Mouse (Mus musculus): ENCODE results near the gene Rnase4. TPM values are rescaled to one million over a fixed set of nuclear protein-coding genes. Genes with fewer than 3 reads are reported as not detected.

The Rnase4 gene
- total RNA-seq, 2 experiments from 2014 or later, result 30.2 to 30.3 TPM

Other genes starting within 250 kb of the Rnase4 start
- 1 to 10 TPM; 6.6 to 8.8 TPM for gene Tep1, start 220.5 kb upstream of the Rnase4 start, total RNA-seq (2021)
- gene Klhl33, start 193.6 kb upstream of the Rnase4 start, total RNA-seq (2021), result 100 to 1,000 TPM; 100 to 136 TPM
- 10 to 100 TPM; 38.3 to 46.7 TPM for gene Osgep, start 166.2 kb upstream of the Rnase4 start, total RNA-seq (2021)
- 10 to 100 TPM; 26.9 to 28.6 TPM for gene Apex1, start 166.1 kb upstream of the Rnase4 start, total RNA-seq (2021)
- gene Pip4p1, start 160.2 kb upstream of the Rnase4 start, total RNA-seq (2021), result 10 to 100 TPM; 12.4 to 15.4 TPM
- 1 to 10 TPM; 3.9 to 4.3 TPM for gene Pnp, start 160.0 kb upstream of the Rnase4 start, total RNA-seq (2021)
- 1 to 10 TPM; 2.4 to 5.2 TPM for gene Gm49342, start 146.6 kb upstream of the Rnase4 start, total RNA-seq (2021)
- gene Pnp2, start 135.1 kb upstream of the Rnase4 start, total RNA-seq (2021), result under 1 TPM in 1 of 2 experiments, not detected in 1; 0.41 TPM
- gene Rnase10, start 83.3 kb upstream of the Rnase4 start, total RNA-seq (2021), result not detected
- not detected for gene Rnase9, start 49.2 kb upstream of the Rnase4 start, total RNA-seq (2021)
- gene Rnase11, start 40.9 kb upstream of the Rnase4 start, total RNA-seq (2021), result not detected
- gene Rnase12, start 33.4 kb upstream of the Rnase4 start, total RNA-seq (2021), result not detected
- gene Olfr750, start 16.6 kb upstream of the Rnase4 start, total RNA-seq (2021), result not detected
- 1 to 10 TPM; 3.1 TPM for gene Ang, start 73 bp downstream of the Rnase4 start, total RNA-seq (2021)
- not detected for gene Eddm3b, start 23.3 kb downstream of the Rnase4 start, total RNA-seq (2021)
- under 1 TPM in 1 of 2 experiments, not detected in 1; 0.22 TPM for gene Rnase6, start 32.8 kb downstream of the Rnase4 start, total RNA-seq (2021)
- not detected for gene Rnase1, start 55.7 kb downstream of the Rnase4 start, total RNA-seq (2021)
- not detected for gene Rnase2b, start 71.2 kb downstream of the Rnase4 start, total RNA-seq (2021)
- not detected for gene Ang2, start 108.1 kb downstream of the Rnase4 start, total RNA-seq (2021)
- gene Ear14, start 112.3 kb downstream of the Rnase4 start, total RNA-seq (2021), result not detected
- 1 to 10 TPM in 1 of 2 experiments, under 1 TPM in 1; 0.94 to 1.7 TPM for gene Rnase2a, start 165.0 kb downstream of the Rnase4 start, total RNA-seq (2021)